Mouse (Mus musculus): ENCODE measurements around the gene Mbnl1.
"Not testable (repeated sequence)": the region's sequence is repeated elsewhere in the genome, so short reads cannot be mapped to it uniquely, and the experiment has no call there.

Mbnl1 gene

GRCm38 (mm10) chr3:60489509-60489908 is 16.9 kb downstream of the Mbnl1 start:
- no peak for DNase-seq (ENCODE audit: low spot score in 2 of 2)

- not testable (repeated sequence) for DNase-seq (ENCODE audit: low spot score in 2 of 2)
These were observed 22.3 kb downstream of the Mbnl1 start for GRCm38 (mm10) chr3:60494774-60495535.

- DNase-seq (ENCODE audit: low spot score in 2 of 2) = no peak
These were observed 23.6 kb downstream of the Mbnl1 start for GRCm38 (mm10) chr3:60496197-60496596.

GRCm38 (mm10) chr3:60498151-60498550 is 25.5 kb downstream of the Mbnl1 start:
- DNase-seq (ENCODE audit: low spot score in 2 of 2) = no peak

GRCm38 (mm10) chr3:60498646-60499045 is 26.0 kb downstream of the Mbnl1 start:
- DNase-seq (ENCODE audit: low spot score in 2 of 2) = no peak

GRCm38 (mm10) chr3:60499157-60499578 is 26.5 kb downstream of the Mbnl1 start:
- DNase-seq (ENCODE audit: low spot score in 2 of 2) = no peak

GRCm38 (mm10) chr3:60499718-60500450 is 27.3 kb downstream of the Mbnl1 start:
- no peak for DNase-seq (ENCODE audit: low spot score in 2 of 2)

- DNase-seq (ENCODE audit: low spot score in 2 of 2) = peak; percentile 74 to 78
These were observed 28.2 kb downstream of the Mbnl1 start for GRCm38 (mm10) chr3:60500571-60501527.

GRCm38 (mm10) chr3:60501561-60502151 is 29.0 kb downstream of the Mbnl1 start:
- peak; percentile 60 to 66 for DNase-seq (ENCODE audit: low spot score in 2 of 2)

GRCm38 (mm10) chr3:60502155-60502987 is 29.7 kb downstream of the Mbnl1 start:
- DNase-seq (ENCODE audit: low spot score in 2 of 2) = no peak

- DNase-seq (ENCODE audit: low spot score in 2 of 2) = no peak
These were observed 30.6 kb downstream of the Mbnl1 start for GRCm38 (mm10) chr3:60503196-60503595.

- DNase-seq (ENCODE audit: low spot score in 2 of 2) = no peak
These were observed 32.3 kb downstream of the Mbnl1 start for GRCm38 (mm10) chr3:60504775-60505430.

GRCm38 (mm10) chr3:60506821-60507220 is 34.2 kb downstream of the Mbnl1 start:
- no peak for DNase-seq (ENCODE audit: low spot score in 2 of 2)

GRCm38 (mm10) chr3:60507496-60507895 is 34.9 kb downstream of the Mbnl1 start:
- DNase-seq (ENCODE audit: low spot score in 2 of 2) = no peak

GRCm38 (mm10) chr3:60507979-60508378 is 35.3 kb downstream of the Mbnl1 start:
- no peak for DNase-seq (ENCODE audit: low spot score in 2 of 2)

- no peak for DNase-seq (ENCODE audit: low spot score in 2 of 2)
These were observed 38.6 kb downstream of the Mbnl1 start for GRCm38 (mm10) chr3:60511197-60511596.

GRCm38 (mm10) chr3:60513337-60513736 is 40.7 kb downstream of the Mbnl1 start:
- DNase-seq (ENCODE audit: low spot score in 2 of 2) = no peak

GRCm38 (mm10) chr3:60513746-60514145 is 41.1 kb downstream of the Mbnl1 start:
- DNase-seq (ENCODE audit: low spot score in 2 of 2) = no peak

- DNase-seq (ENCODE audit: low spot score in 2 of 2) = no peak
These were observed 42.8 kb downstream of the Mbnl1 start for GRCm38 (mm10) chr3:60515430-60515829.

GRCm38 (mm10) chr3:60516054-60516674 is 43.5 kb downstream of the Mbnl1 start:
- no peak for DNase-seq (ENCODE audit: low spot score in 2 of 2)

Data from urinary bladder, postnatal 4 days (tissue).